Mouse (Mus musculus): ENCODE measurements around the gene Prnp. TPM values are rescaled to one million over a fixed set of nuclear protein-coding genes. Genes with fewer than 3 reads are reported as not detected.

The Prnp gene
- polyA plus RNA-seq, 1 experiment from 2014 or later: 49.6 TPM

- no peak; the same call in 1 of the 2 replicates for ATAC-seq (ENCODE audit: low FRiP score, low TSS enrichment)
Measured at GRCm38 (mm10) chr2:131952961-131953538, 43.3 kb downstream of the Prnp start.

GRCm38 (mm10) chr2:131953711-131954110 is 44.0 kb downstream of the Prnp start:
- 82% methylated on average over 4 of the region's 4 CpGs for WGBS
- H3K4me3 ChIP-seq (ENCODE audit: low read length): peak overlapping the region; percentile 29; the same call in 1 of the 2 replicates
- peaks cover 16% of the 10 kb centered on the region; the same call in 1 of the 2 replicates for H3K27me3 ChIP-seq (ENCODE audit: insufficient read depth, low read length)
- H3K4me2 ChIP-seq (replicated peaks; ENCODE audit: low read depth, low read length): peak overlapping the region; percentile 48
- no peak overlapping the region for H3K27ac ChIP-seq (ENCODE audit: low read length)
- H3K9ac ChIP-seq (replicated peaks; ENCODE audit: low read length): no peak overlapping the region
- ATAC-seq (ENCODE audit: low FRiP score, low TSS enrichment): no peak
- peaks cover 15% of the 10 kb centered on the region for H3K4me1 ChIP-seq (ENCODE audit: insufficient read depth, low read length)
- no peaks in the 10 kb centered on the region for H3K36me3 ChIP-seq (ENCODE audit: insufficient read depth, low read length)
- H3K9me3 ChIP-seq (ENCODE audit: low read length): no peaks in the 10 kb centered on the region

More at GRCm38 (mm10) chr2:131952961-131953538, 43.3 kb downstream of the Prnp start:
- H3K27ac ChIP-seq (ENCODE audit: low read length): no peak overlapping the region
- peaks cover 15% of the 10 kb centered on the region for H3K4me1 ChIP-seq (ENCODE audit: insufficient read depth, low read length)
- WGBS: 10% methylated on average over 29 of the region's 29 CpGs
- H3K4me2 ChIP-seq (replicated peaks; ENCODE audit: low read depth, low read length): peak overlapping the region; percentile 48
- no peaks in the 10 kb centered on the region for H3K9me3 ChIP-seq (ENCODE audit: low read length)
- H3K4me3 ChIP-seq (ENCODE audit: low read length): peak overlapping the region; percentile 29
- no peak overlapping the region for H3K9ac ChIP-seq (replicated peaks; ENCODE audit: low read length)
- no peaks in the 10 kb centered on the region for H3K36me3 ChIP-seq (ENCODE audit: insufficient read depth, low read length)
- peaks cover 16% of the 10 kb centered on the region; the same call in 1 of the 2 replicates for H3K27me3 ChIP-seq (ENCODE audit: insufficient read depth, low read length)

DNA sequence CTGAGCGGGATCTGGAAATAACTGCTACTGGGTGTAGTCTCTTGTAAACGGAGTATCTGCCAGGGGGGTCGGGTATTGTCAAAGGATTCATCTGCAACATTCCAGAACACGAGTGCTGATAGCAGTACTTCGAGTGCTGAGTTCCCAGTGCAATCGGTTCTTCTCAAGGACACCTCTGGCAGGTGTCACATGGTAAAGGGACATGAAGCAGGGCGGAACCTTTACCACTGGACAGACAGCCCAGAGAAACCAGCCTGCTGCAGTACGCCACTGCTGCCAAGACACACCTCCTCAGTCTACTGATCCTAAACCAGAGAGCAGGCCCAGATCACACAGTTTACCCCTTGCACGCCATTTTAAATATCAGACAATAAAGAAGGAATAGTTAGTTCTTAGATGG is 45.1 kb downstream of the Prnp start:
- 60% methylated on average over 9 of the region's 9 CpGs for whole genome bisulfite sequencing
- H3K9ac ChIP-seq (replicated peaks; ENCODE audit: low read length): no peak overlapping the region
- no peak; the same call in 1 of the 2 replicates for ATAC-seq (ENCODE audit: low FRiP score, low TSS enrichment)

GRCm38 (mm10) chr2:131955264-131955663 is 45.5 kb downstream of the Prnp start:
- Histone ChIP-seq H3K27me3 (ENCODE audit: insufficient read depth, low read length) (peaks cover 16% of the 10 kb centered on the region; the same call in 1 of the 2 replicates), H3K4me3 (ENCODE audit: low read length) (peak overlapping the region; percentile 26), H3K36me3 (ENCODE audit: insufficient read depth, low read length) (no peaks in the 10 kb centered on the region), H3K4me1 (ENCODE audit: insufficient read depth, low read length) (peaks cover 15% of the 10 kb centered on the region), H3K4me2 (replicated peaks; ENCODE audit: low read depth, low read length) (peak overlapping the region; percentile 55), H3K27ac (ENCODE audit: low read length) (no peak overlapping the region), H3K9me3 (ENCODE audit: low read length) (no peaks in the 10 kb centered on the region), H3K9ac (replicated peaks; ENCODE audit: low read length) (no peak overlapping the region)
- ATAC-seq (ENCODE audit: low FRiP score, low TSS enrichment): no peak; the same call in 1 of the 2 replicates
- whole genome bisulfite sequencing: 8% methylated on average over 17 of the region's 17 CpGs

More for the DNA sequence above, 45.1 kb downstream of the Prnp start:
- Histone ChIP-seq H3K36me3 (ENCODE audit: insufficient read depth, low read length) (no peaks in the 10 kb centered on the region), H3K4me2 (replicated peaks; ENCODE audit: low read depth, low read length) (peak overlapping the region; percentile 55), H3K4me3 (ENCODE audit: low read length) (peak overlapping the region; percentile 26), H3K9me3 (ENCODE audit: low read length) (no peaks in the 10 kb centered on the region), H3K27me3 (ENCODE audit: insufficient read depth, low read length) (peaks cover 16% of the 10 kb centered on the region; the same call in 1 of the 2 replicates), H3K27ac (ENCODE audit: low read length) (no peak overlapping the region), H3K4me1 (ENCODE audit: insufficient read depth, low read length) (peaks cover 15% of the 10 kb centered on the region)

DNA sequence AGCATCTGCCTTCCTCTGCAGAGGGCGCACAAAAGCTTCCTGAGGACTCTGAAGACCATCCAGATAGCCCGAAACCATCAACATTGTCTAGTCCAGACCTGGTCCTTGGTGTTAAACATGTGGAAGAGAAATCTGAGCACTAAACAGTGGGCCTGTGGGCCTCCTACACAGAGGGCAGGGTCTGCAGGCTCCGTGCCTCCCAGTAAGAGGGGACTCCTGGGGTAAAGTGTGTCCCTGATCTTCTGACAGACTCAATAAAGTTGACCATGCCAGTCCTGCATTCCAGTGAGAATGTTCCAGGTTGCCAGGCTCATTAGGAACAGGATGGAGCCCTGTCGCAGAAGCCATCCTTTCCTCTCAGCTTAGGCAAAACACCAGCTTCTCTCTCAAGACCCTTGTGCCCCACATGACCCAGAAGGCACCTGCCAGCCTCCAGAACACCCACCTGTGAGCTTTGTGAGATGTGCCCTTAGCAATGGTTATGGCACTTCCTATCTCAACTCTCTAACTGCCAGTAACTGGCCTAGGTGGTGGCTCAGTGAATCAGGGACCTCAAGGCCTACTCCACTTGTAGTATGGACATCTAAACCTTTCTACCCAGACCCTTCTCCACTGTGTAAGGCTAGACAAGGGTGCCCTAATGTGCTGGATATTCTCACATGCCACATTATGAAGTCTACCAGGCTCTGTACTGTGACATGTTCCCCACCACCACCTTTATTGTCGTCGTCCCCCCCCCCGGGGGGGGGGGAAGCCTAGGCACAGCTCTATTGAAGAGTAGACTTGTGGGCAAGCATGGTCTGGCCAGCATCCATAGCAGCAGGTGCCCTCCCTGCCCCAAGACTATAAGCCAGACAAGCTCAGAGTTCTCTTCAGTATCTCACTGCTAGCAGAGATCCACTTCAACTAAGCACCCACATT is 46.9 kb downstream of the Prnp start:
- Histone ChIP-seq H3K27ac (ENCODE audit: low read length) (no peak overlapping the region), H3K4me1 (ENCODE audit: insufficient read depth, low read length) (peaks cover 15% of the 10 kb centered on the region), H3K9ac (replicated peaks; ENCODE audit: low read length) (no peak overlapping the region), H3K36me3 (ENCODE audit: insufficient read depth, low read length) (no peaks in the 10 kb centered on the region), H3K4me2 (replicated peaks; ENCODE audit: low read depth, low read length) (no peak overlapping the region), H3K27me3 (ENCODE audit: insufficient read depth, low read length) (peaks cover 16% of the 10 kb centered on the region; the same call in 1 of the 2 replicates), H3K9me3 (ENCODE audit: low read length) (no peaks in the 10 kb centered on the region), H3K4me3 (ENCODE audit: low read length) (no peak overlapping the region)
- 85% methylated on average over 7 of the region's 7 CpGs for WGBS
- no peak for ATAC-seq (ENCODE audit: low FRiP score, low TSS enrichment)

DNA sequence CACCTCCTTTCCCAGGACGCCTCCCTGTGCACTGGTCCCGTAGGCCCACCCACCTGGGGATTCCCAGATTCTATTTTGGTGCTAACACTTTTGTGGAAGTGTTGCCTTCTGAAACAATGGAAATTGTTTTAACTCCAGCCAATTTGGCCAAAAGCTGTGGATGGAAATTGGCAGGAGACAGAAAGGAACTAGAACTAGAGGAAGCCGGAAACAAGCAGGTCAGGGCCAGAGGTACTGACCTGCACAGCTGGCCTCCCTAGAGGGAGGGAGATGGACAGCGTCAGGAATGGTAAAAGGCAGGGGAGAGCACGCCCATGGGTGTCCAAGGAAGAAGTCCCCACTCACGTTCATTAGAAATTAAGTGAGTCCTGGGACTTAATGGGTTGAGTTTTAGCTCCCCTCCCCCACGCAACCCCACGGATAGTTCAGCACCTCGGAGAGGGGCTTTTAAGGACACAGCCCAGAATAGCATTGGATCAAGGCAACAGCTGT is 48.0 kb downstream of the Prnp start:
- Histone ChIP-seq H3K27ac (ENCODE audit: low read length) (no peak overlapping the region), H3K4me3 (ENCODE audit: low read length) (no peak overlapping the region), H3K27me3 (ENCODE audit: insufficient read depth, low read length) (peaks cover 11% of the 10 kb centered on the region; the same call in 1 of the 2 replicates), H3K9me3 (ENCODE audit: low read length) (no peaks in the 10 kb centered on the region), H3K36me3 (ENCODE audit: insufficient read depth, low read length) (no peaks in the 10 kb centered on the region), H3K9ac (replicated peaks; ENCODE audit: low read length) (no peak overlapping the region), H3K4me1 (ENCODE audit: insufficient read depth, low read length) (peaks cover 9% of the 10 kb centered on the region), H3K4me2 (replicated peaks; ENCODE audit: low read depth, low read length) (no peak overlapping the region)
- WGBS: 52% methylated on average over 9 of the region's 9 CpGs
- no peak for ATAC-seq (ENCODE audit: low FRiP score, low TSS enrichment)

DNA sequence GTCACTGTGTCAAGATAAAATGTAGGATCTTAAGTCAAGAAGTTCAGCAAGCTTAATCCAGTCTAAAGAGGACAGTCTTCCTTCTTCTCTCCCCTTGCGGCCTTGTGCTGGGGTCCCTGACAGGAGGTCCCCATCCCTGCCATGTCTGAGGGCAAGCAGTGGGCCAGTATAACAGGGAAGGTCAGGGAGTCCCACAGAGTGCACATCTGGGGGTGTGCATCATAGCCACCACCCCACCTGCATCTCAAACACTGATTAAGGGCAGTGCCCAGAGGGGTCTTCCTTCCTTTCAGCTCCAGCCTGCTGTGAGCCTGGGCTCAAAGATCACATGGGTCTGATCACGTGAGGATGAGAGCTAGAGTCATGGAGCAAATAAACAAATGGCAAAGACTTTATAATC is 51.9 kb downstream of the Prnp start:
- Histone ChIP-seq H3K36me3 (ENCODE audit: insufficient read depth, low read length) (no peaks in the 10 kb centered on the region), H3K27me3 (ENCODE audit: insufficient read depth, low read length) (no peaks in the 10 kb centered on the region), H3K27ac (ENCODE audit: low read length) (no peak overlapping the region), H3K9ac (replicated peaks; ENCODE audit: low read length) (no peak overlapping the region), H3K4me1 (ENCODE audit: insufficient read depth, low read length) (no peaks in the 10 kb centered on the region), H3K4me2 (replicated peaks; ENCODE audit: low read depth, low read length) (no peak overlapping the region), H3K9me3 (ENCODE audit: low read length) (no peaks in the 10 kb centered on the region), H3K4me3 (ENCODE audit: low read length) (no peak overlapping the region)
- WGBS: 60% methylated on average over 2 of the region's 2 CpGs
- ATAC-seq (ENCODE audit: low FRiP score, low TSS enrichment): no peak

DNA sequence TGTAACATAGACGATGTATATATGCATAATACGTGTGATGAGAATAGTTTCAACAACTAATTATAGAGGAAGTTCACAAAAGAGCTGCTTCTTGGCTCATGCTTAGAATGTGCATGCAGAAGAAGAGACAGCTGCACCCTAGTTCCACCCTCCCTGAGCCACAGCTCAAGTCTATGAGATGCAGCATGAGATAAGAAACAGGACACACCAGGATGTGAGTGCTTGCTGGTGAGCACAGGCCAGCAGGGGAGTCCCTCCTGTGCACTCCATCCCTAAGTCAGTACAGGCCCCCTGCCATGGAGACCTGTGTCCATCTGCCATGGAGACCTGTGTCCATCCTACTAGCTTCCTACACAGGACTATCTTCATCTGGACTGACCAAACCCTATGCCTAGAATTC is 60.9 kb downstream of the Prnp start:
- no peaks in the 10 kb centered on the region for H3K27me3 ChIP-seq (ENCODE audit: insufficient read depth, low read length)
- no peak overlapping the region for H3K9ac ChIP-seq (replicated peaks; ENCODE audit: low read length)
- H3K27ac ChIP-seq (ENCODE audit: low read length): no peak overlapping the region
- H3K4me1 ChIP-seq (ENCODE audit: insufficient read depth, low read length): no peaks in the 10 kb centered on the region
- H3K36me3 ChIP-seq (ENCODE audit: insufficient read depth, low read length): no peaks in the 10 kb centered on the region
- 93% methylated on average over 2 of the region's 2 CpGs for WGBS
- no peak overlapping the region for H3K4me3 ChIP-seq (ENCODE audit: low read length)
- no peaks in the 10 kb centered on the region for H3K9me3 ChIP-seq (ENCODE audit: low read length)
- ATAC-seq (ENCODE audit: low FRiP score, low TSS enrichment): no peak
- no peak overlapping the region for H3K4me2 ChIP-seq (replicated peaks; ENCODE audit: low read depth, low read length)

GRCm38 (mm10) chr2:131971098-131971497 is 61.4 kb downstream of the Prnp start:
- no peaks in the 10 kb centered on the region for H3K4me1 ChIP-seq (ENCODE audit: insufficient read depth, low read length)
- H3K36me3 ChIP-seq (ENCODE audit: insufficient read depth, low read length): no peaks in the 10 kb centered on the region
- H3K27ac ChIP-seq (ENCODE audit: low read length): no peak overlapping the region
- 81% methylated on average over 4 of the region's 4 CpGs for WGBS
- no peak overlapping the region for H3K9ac ChIP-seq (replicated peaks; ENCODE audit: low read length)
- H3K9me3 ChIP-seq (ENCODE audit: low read length): no peaks in the 10 kb centered on the region
- no peak overlapping the region for H3K4me2 ChIP-seq (replicated peaks; ENCODE audit: low read depth, low read length)
- H3K4me3 ChIP-seq (ENCODE audit: low read length): no peak overlapping the region
- no peak for ATAC-seq (ENCODE audit: low FRiP score, low TSS enrichment)
- H3K27me3 ChIP-seq (ENCODE audit: insufficient read depth, low read length): no peaks in the 10 kb centered on the region
